Mouse (Mus musculus): ENCODE measurements around the gene Man1b1. TPM values are rescaled to one million over a fixed set of nuclear protein-coding genes. Genes with fewer than 3 reads are reported as not detected.
A peak's percentile ranks its signal among the peaks of the same experiment; 100 is the strongest.

Man1b1 gene
- polyA plus RNA-seq, 1 experiment from 2014 or later = 54.6 TPM

- H3K4me2 ChIP-seq (ENCODE audit: low read length) = peak overlapping the region; percentile 91
- H3K36me3 ChIP-seq (ENCODE audit: control insufficient read depth, insufficient read depth) = no peaks in the 10 kb centered on the region
- WGBS = 2% methylated on average over 41 of the region's 45 CpGs
- H3K9me3 ChIP-seq (ENCODE audit: control insufficient read depth, low read length) = no peaks in the 10 kb centered on the region
- H3K27me3 ChIP-seq (replicated peaks; ENCODE audit: control insufficient read depth, insufficient read depth, low read length) = peaks cover 35% of the 10 kb centered on the region
- peaks cover 13% of the 10 kb centered on the region for H3K4me1 ChIP-seq (replicated peaks; ENCODE audit: control insufficient read depth, insufficient read depth, low read length)
- ATAC-seq = peak; percentile 84
- no peak overlapping the region for H3K27ac ChIP-seq (ENCODE audit: low read length)
- peak overlapping the region; percentile 67 for H3K9ac ChIP-seq (replicated peaks; ENCODE audit: low read depth, low read length)
- peak overlapping the region; percentile 61 for H3K4me3 ChIP-seq (replicated peaks; ENCODE audit: low read length)
Measured at GRCm38 (mm10) chr2:25304657-25305541, 27.2 kb upstream of the Man1b1 start.

GRCm38 (mm10) chr2:25305587-25306359 lies 26.4 kb upstream of the Man1b1 start:
- H3K36me3 ChIP-seq (ENCODE audit: control insufficient read depth, insufficient read depth) = no peaks in the 10 kb centered on the region
- WGBS = 50% methylated on average over 14 of the region's 14 CpGs
- H3K27me3 ChIP-seq (replicated peaks; ENCODE audit: control insufficient read depth, insufficient read depth, low read length) = peaks cover 43% of the 10 kb centered on the region
- peaks cover 13% of the 10 kb centered on the region for H3K4me1 ChIP-seq (replicated peaks; ENCODE audit: control insufficient read depth, insufficient read depth, low read length)
- peak; percentile 7; the same call in 1 of the 2 replicates for ATAC-seq
- H3K9me3 ChIP-seq (ENCODE audit: control insufficient read depth, low read length) = no peaks in the 10 kb centered on the region
- peak overlapping the region; percentile 67 for H3K9ac ChIP-seq (replicated peaks; ENCODE audit: low read depth, low read length)
- peak overlapping the region; percentile 61 for H3K4me3 ChIP-seq (replicated peaks; ENCODE audit: low read length)
- H3K4me2 ChIP-seq (ENCODE audit: low read length) = peak overlapping the region; percentile 91
- no peak overlapping the region for H3K27ac ChIP-seq (ENCODE audit: low read length)

- WGBS = 58% methylated on average over 10 of the region's 10 CpGs
- ATAC-seq = no peak
- H3K9ac ChIP-seq (replicated peaks; ENCODE audit: low read depth, low read length) = no peak overlapping the region
Measured at GRCm38 (mm10) chr2:25310180-25310579, 22.0 kb upstream of the Man1b1 start.

GRCm38 (mm10) chr2:25310969-25311368 lies 21.2 kb upstream of the Man1b1 start:
- 1% methylated on average over 22 of the region's 22 CpGs for WGBS
- Histone ChIP-seq H3K4me2 (ENCODE audit: low read length) (no peak overlapping the region), H3K27me3 (replicated peaks; ENCODE audit: control insufficient read depth, insufficient read depth, low read length) (peaks cover 74% of the 10 kb centered on the region), H3K4me3 (replicated peaks; ENCODE audit: low read length) (no peak overlapping the region), H3K4me1 (replicated peaks; ENCODE audit: control insufficient read depth, insufficient read depth, low read length) (no peaks in the 10 kb centered on the region), H3K36me3 (ENCODE audit: control insufficient read depth, insufficient read depth) (no peaks in the 10 kb centered on the region), H3K27ac (ENCODE audit: low read length) (no peak overlapping the region), H3K9ac (replicated peaks; ENCODE audit: low read depth, low read length) (no peak overlapping the region), H3K9me3 (ENCODE audit: control insufficient read depth, low read length) (no peaks in the 10 kb centered on the region)
- ATAC-seq = no peak

More at GRCm38 (mm10) chr2:25310180-25310579, 22.0 kb upstream of the Man1b1 start:
- H3K36me3 ChIP-seq (ENCODE audit: control insufficient read depth, insufficient read depth) = no peaks in the 10 kb centered on the region
- peaks cover 73% of the 10 kb centered on the region for H3K27me3 ChIP-seq (replicated peaks; ENCODE audit: control insufficient read depth, insufficient read depth, low read length)
- H3K4me1 ChIP-seq (replicated peaks; ENCODE audit: control insufficient read depth, insufficient read depth, low read length) = peaks cover 5% of the 10 kb centered on the region
- H3K4me3 ChIP-seq (replicated peaks; ENCODE audit: low read length) = no peak overlapping the region
- H3K4me2 ChIP-seq (ENCODE audit: low read length) = no peak overlapping the region
- H3K9me3 ChIP-seq (ENCODE audit: control insufficient read depth, low read length) = no peaks in the 10 kb centered on the region
- H3K27ac ChIP-seq (ENCODE audit: low read length) = no peak overlapping the region

GRCm38 (mm10) chr2:25311491-25311891 lies 20.6 kb upstream of the Man1b1 start:
- Histone ChIP-seq H3K27ac (ENCODE audit: low read length) (no peak overlapping the region), H3K9ac (replicated peaks; ENCODE audit: low read depth, low read length) (no peak overlapping the region), H3K36me3 (ENCODE audit: control insufficient read depth, insufficient read depth) (no peaks in the 10 kb centered on the region), H3K27me3 (replicated peaks; ENCODE audit: control insufficient read depth, insufficient read depth, low read length) (peaks cover 77% of the 10 kb centered on the region), H3K4me1 (replicated peaks; ENCODE audit: control insufficient read depth, insufficient read depth, low read length) (no peaks in the 10 kb centered on the region), H3K4me2 (ENCODE audit: low read length) (no peak overlapping the region), H3K4me3 (replicated peaks; ENCODE audit: low read length) (no peak overlapping the region), H3K9me3 (ENCODE audit: control insufficient read depth, low read length) (no peaks in the 10 kb centered on the region)
- no peak for ATAC-seq
- 11% methylated on average over 11 of the region's 11 CpGs for WGBS

GRCm38 (mm10) chr2:25318119-25318966 lies 13.8 kb upstream of the Man1b1 start:
- Histone ChIP-seq H3K27me3 (replicated peaks; ENCODE audit: control insufficient read depth, insufficient read depth, low read length) (peaks cover 39% of the 10 kb centered on the region), H3K36me3 (ENCODE audit: control insufficient read depth, insufficient read depth) (no peaks in the 10 kb centered on the region), H3K9me3 (ENCODE audit: control insufficient read depth, low read length) (no peaks in the 10 kb centered on the region), H3K9ac (replicated peaks; ENCODE audit: low read depth, low read length) (peak overlapping the region; percentile 75), H3K4me1 (replicated peaks; ENCODE audit: control insufficient read depth, insufficient read depth, low read length) (peaks cover 10% of the 10 kb centered on the region), H3K27ac (ENCODE audit: low read length) (peak overlapping the region; percentile 84), H3K4me2 (ENCODE audit: low read length) (peak overlapping the region; percentile 64), H3K4me3 (replicated peaks; ENCODE audit: low read length) (peak overlapping the region; percentile 69)
- ATAC-seq = peak; percentile 57
- WGBS = 5% methylated on average over 31 of the region's 31 CpGs

- Histone ChIP-seq H3K9me3 (ENCODE audit: control insufficient read depth, low read length) (no peaks in the 10 kb centered on the region), H3K9ac (replicated peaks; ENCODE audit: low read depth, low read length) (peak within 1 kb of the TSS; percentile 75), H3K27me3 (replicated peaks; ENCODE audit: control insufficient read depth, insufficient read depth, low read length) (peaks cover 32% of the 10 kb centered on the region), H3K4me2 (ENCODE audit: low read length) (peak within 1 kb of the TSS; percentile 64), H3K27ac (ENCODE audit: low read length) (peak within 1 kb of the TSS; percentile 84), H3K36me3 (ENCODE audit: control insufficient read depth, insufficient read depth) (no peaks in the 10 kb centered on the region), H3K4me1 (replicated peaks; ENCODE audit: control insufficient read depth, insufficient read depth, low read length) (peaks cover 10% of the 10 kb centered on the region), H3K4me3 (replicated peaks; ENCODE audit: low read length) (peak within 1 kb of the TSS; percentile 69)
- ATAC-seq = peak; percentile 85
- 10% methylated on average over 58 of the region's 58 CpGs for WGBS
Measured at GRCm38 (mm10) chr2:25318971-25319773, 13.0 kb upstream of the Man1b1 start, which contains the start of gene Grin1. TSS of gene Grin1 (minus strand) at chr2:25319187.

GRCm38 (mm10) chr2:25320084-25320483 lies 12.1 kb upstream of the Man1b1 start:
- Histone ChIP-seq H3K9me3 (ENCODE audit: control insufficient read depth, low read length) (no peaks in the 10 kb centered on the region), H3K27ac (ENCODE audit: low read length) (no peak overlapping the region), H3K4me1 (replicated peaks; ENCODE audit: control insufficient read depth, insufficient read depth, low read length) (peaks cover 10% of the 10 kb centered on the region), H3K27me3 (replicated peaks; ENCODE audit: control insufficient read depth, insufficient read depth, low read length) (peaks cover 30% of the 10 kb centered on the region), H3K4me3 (replicated peaks; ENCODE audit: low read length) (no peak overlapping the region), H3K36me3 (ENCODE audit: control insufficient read depth, insufficient read depth) (no peaks in the 10 kb centered on the region), H3K4me2 (ENCODE audit: low read length) (no peak overlapping the region), H3K9ac (replicated peaks; ENCODE audit: low read depth, low read length) (no peak overlapping the region)
- ATAC-seq = no peak
- WGBS = 28% methylated on average over 2 of the region's 2 CpGs
